Mouse (Mus musculus): ENCODE results near the gene Lpcat2. TPM values are rescaled to one million over a fixed set of nuclear protein-coding genes. Genes with fewer than 3 reads are reported as not detected.

The Lpcat2 gene
- polyA plus RNA-seq, 1 experiment from 2014 or later = 7.4 TPM

GRCm38 (mm10) chr8:92961088-92961487 is 105.9 kb downstream of the Lpcat2 start:
- WGBS = 3% methylated on average over 25 of the region's 25 CpGs
- H3K9ac ChIP-seq (ENCODE audit: low read length) = no peak overlapping the region
- no peak overlapping the region for H3K27ac ChIP-seq (ENCODE audit: low read length)
- peak; percentile 27; the same call in 1 of the 2 replicates for ATAC-seq (ENCODE audit: low read depth)
- peak overlapping the region; percentile 78 for H3K4me2 ChIP-seq (ENCODE audit: low read depth, low read length)
- H3K4me3 ChIP-seq (ENCODE audit: low read length) = peak overlapping the region; percentile 48
- peaks cover 10% of the 10 kb centered on the region for H3K4me1 ChIP-seq (replicated peaks; ENCODE audit: control insufficient read depth, insufficient read depth, low read length)
- H3K36me3 ChIP-seq (ENCODE audit: control insufficient read depth, insufficient read depth, low read length) = no peaks in the 10 kb centered on the region
- no peaks in the 10 kb centered on the region for H3K9me3 ChIP-seq (ENCODE audit: control insufficient read depth, low read length)
- peaks cover 47% of the 10 kb centered on the region for H3K27me3 ChIP-seq (ENCODE audit: control insufficient read depth, insufficient read depth, low read depth, low read length)

- no peak for ATAC-seq (ENCODE audit: low read depth)
- Histone ChIP-seq H3K36me3 (ENCODE audit: control insufficient read depth, insufficient read depth, low read length) (no peaks in the 10 kb centered on the region), H3K9ac (ENCODE audit: low read length) (no peak overlapping the region), H3K9me3 (ENCODE audit: control insufficient read depth, low read length) (no peaks in the 10 kb centered on the region), H3K4me1 (replicated peaks; ENCODE audit: control insufficient read depth, insufficient read depth, low read length) (peaks cover 10% of the 10 kb centered on the region), H3K27me3 (ENCODE audit: control insufficient read depth, insufficient read depth, low read depth, low read length) (peaks cover 39% of the 10 kb centered on the region), H3K4me3 (ENCODE audit: low read length) (no peak overlapping the region), H3K4me2 (ENCODE audit: low read depth, low read length) (no peak overlapping the region), H3K27ac (ENCODE audit: low read length) (no peak overlapping the region)
- 28% methylated on average over 2 of the region's 2 CpGs for WGBS
These were observed 109.4 kb downstream of the Lpcat2 start for GRCm38 (mm10) chr8:92964556-92964955.

Small RNA genes within 50 kb of the gene (microRNA-seq; reads per million reads assigned to microRNA genes)
- gene Gm22151 = not detected

Other genes starting within 250 kb of the Lpcat2 start
- gene Irx6, start 181.1 kb upstream of the Lpcat2 start, polyA plus RNA-seq (2015; fragmentation: Nextera tagmentation; extraction: Ambion mirVana) = 0.10 and 0.16 TPM in 2 replicates
- 244 and 249 TPM in 2 replicates for gene Mmp2, start 28.0 kb upstream of the Lpcat2 start, polyA plus RNA-seq (2015; fragmentation: Nextera tagmentation; extraction: Ambion mirVana)
- gene Capns2, start 46.1 kb downstream of the Lpcat2 start, polyA plus RNA-seq (2015; fragmentation: Nextera tagmentation; extraction: Ambion mirVana) = 0.55 and 0.57 TPM in 2 replicates
- 0.58 and 0.70 TPM in 2 replicates for gene Slc6a2, start 104.7 kb downstream of the Lpcat2 start, polyA plus RNA-seq (2015; fragmentation: Nextera tagmentation; extraction: Ambion mirVana)
- gene Ces1a, start 192.9 kb downstream of the Lpcat2 start, polyA plus RNA-seq (2015; fragmentation: Nextera tagmentation; extraction: Ambion mirVana) = 0.15 TPM in 1 of 2 replicates, not detected in the other
- 0.20 TPM in 1 of 2 replicates, not detected in the other for gene Ces1b, start 224.7 kb downstream of the Lpcat2 start, polyA plus RNA-seq (2015; fragmentation: Nextera tagmentation; extraction: Ambion mirVana)

All from lung, embryonic 16.5 days (tissue).